Mouse (Mus musculus): Measurements from ENCODE around the gene Tmem37. TPM values are rescaled to one million over a fixed set of nuclear protein-coding genes. Genes with fewer than 3 reads are reported as not detected.

The Tmem37 gene
- polyA plus RNA-seq, 1 experiment from 2014 or later: 7.4 TPM

DNA sequence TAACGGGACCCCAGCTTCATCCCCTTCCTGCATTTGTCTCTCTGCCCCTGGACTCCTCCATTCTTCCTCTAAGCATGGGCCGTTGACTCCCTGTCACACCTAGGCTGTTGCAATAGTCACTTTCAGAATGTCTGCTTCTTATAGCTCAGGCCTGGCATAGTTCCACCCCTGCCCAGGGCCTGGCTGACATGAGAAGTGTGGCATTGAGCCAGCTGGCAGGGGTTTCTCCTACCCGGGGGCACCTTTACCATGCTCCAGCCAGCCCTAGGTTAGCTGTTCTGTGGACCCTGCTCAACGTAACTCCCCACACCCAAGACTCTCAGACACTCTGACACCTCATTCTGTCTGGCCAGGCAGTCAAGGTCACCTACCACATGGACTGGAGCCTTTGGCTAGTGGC is 46.2 kb downstream of the Tmem37 start:
- H3K27me3 ChIP-seq (ENCODE audit: insufficient read depth, low read length): no peaks in the 10 kb centered on the region
- ATAC-seq (ENCODE audit: insufficient read depth) (no peak), DNase-seq (no peak)
- no peaks in the 10 kb centered on the region for H3K9me3 ChIP-seq (ENCODE audit: low read depth, low read length)
- H3K36me3 ChIP-seq (ENCODE audit: insufficient read depth): no peaks in the 10 kb centered on the region
- 0 out of 2 replicates have a peak, but pooled peaks cover 3% of the 10 kb centered on the region for H3K4me1 ChIP-seq (ENCODE audit: insufficient read depth)
- no peak overlapping the region for H3K27ac ChIP-seq (ENCODE audit: low read depth)
- no peak for TF ChIP-seq CTCF (IDR thresholded peaks at IDR 0.05; ENCODE audit: low read depth)
- H3K9ac ChIP-seq: no peak overlapping the region
- H3K4me3 ChIP-seq (ENCODE audit: low read depth, low read length): no peak overlapping the region
- 73% methylated on average over 4 of the region's 4 CpGs for WGBS
- H3K4me2 ChIP-seq: no peak overlapping the region

GRCm38 (mm10) chr1:120025050-120025439 is 48.8 kb downstream of the Tmem37 start:
- WGBS: 5% methylated on average over 2 of the region's 2 CpGs
- ATAC-seq (ENCODE audit: insufficient read depth) (peak; percentile 26; the same call in 1 of the 2 replicates), DNase-seq (no peak)
- Histone ChIP-seq H3K27me3 (ENCODE audit: insufficient read depth, low read length) (no peaks in the 10 kb centered on the region), H3K4me3 (ENCODE audit: low read depth, low read length) (no peak overlapping the region), H3K4me2 (no peak overlapping the region), H3K4me1 (ENCODE audit: insufficient read depth) (0 out of 2 replicates have a peak, but pooled peaks cover 3% of the 10 kb centered on the region), H3K9me3 (ENCODE audit: low read depth, low read length) (no peaks in the 10 kb centered on the region), H3K27ac (ENCODE audit: low read depth) (no peak overlapping the region), H3K9ac (no peak overlapping the region), H3K36me3 (ENCODE audit: insufficient read depth) (no peaks in the 10 kb centered on the region)
- no peak for TF ChIP-seq CTCF (IDR thresholded peaks at IDR 0.05; ENCODE audit: low read depth)

DNA sequence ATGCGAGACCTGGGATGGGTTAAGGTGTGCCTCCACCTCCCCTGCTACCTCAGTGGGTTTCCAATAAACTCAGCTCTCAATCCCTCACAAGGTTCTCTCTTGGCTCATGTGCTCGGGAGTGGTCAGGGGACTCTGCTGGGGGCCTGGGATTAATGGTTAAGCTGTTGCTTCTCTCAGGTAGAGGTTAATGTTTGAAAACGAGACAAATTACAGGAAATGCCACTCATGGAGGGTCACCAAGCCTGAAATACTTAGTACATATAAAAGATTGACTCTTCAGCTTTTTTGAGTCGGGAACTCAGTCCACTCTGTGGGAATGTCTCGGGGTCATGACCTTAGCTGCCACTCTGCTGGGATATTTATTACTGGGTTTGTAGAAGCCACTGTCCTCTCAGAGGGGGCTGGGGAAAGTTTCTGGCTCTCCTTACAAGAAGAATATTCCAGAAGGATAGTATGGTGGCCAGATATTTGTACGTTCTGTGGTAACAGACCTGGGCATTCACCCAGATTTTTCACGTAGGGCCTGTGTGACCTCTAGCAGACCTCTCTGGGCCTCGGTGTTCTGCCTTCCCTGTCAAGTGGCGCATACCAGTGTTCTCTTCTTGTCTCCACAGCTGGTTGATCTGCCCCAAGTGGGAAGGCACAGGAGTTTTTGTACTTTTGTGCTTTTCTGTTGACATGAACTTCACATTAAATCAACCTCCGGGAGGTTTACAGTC is 49.4 kb downstream of the Tmem37 start:
- Histone ChIP-seq H3K27ac (ENCODE audit: low read depth) (no peak overlapping the region), H3K9me3 (ENCODE audit: low read depth, low read length) (no peaks in the 10 kb centered on the region), H3K27me3 (ENCODE audit: insufficient read depth, low read length) (no peaks in the 10 kb centered on the region), H3K4me3 (ENCODE audit: low read depth, low read length) (no peak overlapping the region), H3K4me2 (no peak overlapping the region), H3K4me1 (ENCODE audit: insufficient read depth) (0 out of 2 replicates have a peak, but pooled peaks cover 3% of the 10 kb centered on the region), H3K9ac (no peak overlapping the region), H3K36me3 (ENCODE audit: insufficient read depth) (no peaks in the 10 kb centered on the region)
- ATAC-seq (ENCODE audit: insufficient read depth) (no peak), DNase-seq (no peak)
- WGBS: 40% methylated on average over 10 of the region's 10 CpGs
- TF ChIP-seq CTCF (IDR thresholded peaks at IDR 0.05; ENCODE audit: low read depth): no peak

GRCm38 (mm10) chr1:120021951-120022350 is 51.9 kb downstream of the Tmem37 start:
- 78% methylated on average over 17 of the region's 17 CpGs for WGBS
- Histone ChIP-seq H3K9me3 (ENCODE audit: low read depth, low read length) (no peaks in the 10 kb centered on the region), H3K27me3 (ENCODE audit: insufficient read depth, low read length) (no peaks in the 10 kb centered on the region), H3K4me2 (no peak overlapping the region), H3K4me1 (ENCODE audit: insufficient read depth) (0 out of 2 replicates have a peak, but pooled peaks cover 3% of the 10 kb centered on the region), H3K27ac (ENCODE audit: low read depth) (no peak overlapping the region), H3K4me3 (ENCODE audit: low read depth, low read length) (no peak overlapping the region), H3K36me3 (ENCODE audit: insufficient read depth) (no peaks in the 10 kb centered on the region), H3K9ac (no peak overlapping the region)
- 0 out of 2 replicates have a peak, but pooled peaks have one; percentile 15 for TF ChIP-seq CTCF (IDR thresholded peaks at IDR 0.05; ENCODE audit: low read depth)
- DNase-seq (peak; percentile 25), ATAC-seq (ENCODE audit: insufficient read depth) (no peak)

GRCm38 (mm10) chr1:120020322-120020897 is 53.5 kb downstream of the Tmem37 start:
- no peaks in the 10 kb centered on the region for H3K27me3 ChIP-seq (ENCODE audit: insufficient read depth, low read length)
- H3K36me3 ChIP-seq (ENCODE audit: insufficient read depth): no peaks in the 10 kb centered on the region
- DNase-seq (no peak), ATAC-seq (ENCODE audit: insufficient read depth) (no peak)
- no peak overlapping the region for H3K9ac ChIP-seq
- H3K27ac ChIP-seq (ENCODE audit: low read depth): no peak overlapping the region
- H3K4me1 ChIP-seq (ENCODE audit: insufficient read depth): 0 out of 2 replicates have a peak, but pooled peaks cover 3% of the 10 kb centered on the region
- WGBS: 61% methylated on average over 7 of the region's 7 CpGs
- TF ChIP-seq CTCF (IDR thresholded peaks at IDR 0.05; ENCODE audit: low read depth): no peak
- H3K4me3 ChIP-seq (ENCODE audit: low read depth, low read length): no peak overlapping the region
- H3K4me2 ChIP-seq: no peak overlapping the region
- H3K9me3 ChIP-seq (ENCODE audit: low read depth, low read length): no peaks in the 10 kb centered on the region

DNA sequence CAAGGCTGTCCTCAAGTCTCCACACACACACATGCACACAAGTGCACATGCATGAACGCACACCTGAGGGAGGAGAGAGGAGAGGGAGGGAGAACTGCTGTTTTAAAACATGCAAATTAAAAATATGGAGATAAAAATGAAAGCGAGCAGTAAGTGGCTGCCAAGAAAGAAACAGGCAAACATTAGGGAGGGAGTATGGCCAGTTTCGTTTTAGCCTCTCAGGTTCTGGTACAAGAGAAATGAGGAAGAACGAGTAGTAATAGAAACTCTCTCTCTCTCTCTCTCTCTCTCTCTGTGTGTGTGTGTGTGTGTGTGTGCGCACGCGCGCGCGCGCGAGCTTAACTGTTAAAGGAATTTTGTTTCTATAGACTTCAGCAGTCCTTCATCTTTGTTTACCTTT is 54.4 kb downstream of the Tmem37 start:
- no peak for DNase-seq
- no peak overlapping the region for H3K9ac ChIP-seq
- H3K9me3 ChIP-seq (ENCODE audit: low read depth, low read length): no peaks in the 10 kb centered on the region
- H3K4me3 ChIP-seq (ENCODE audit: low read depth, low read length): no peak overlapping the region
- no peaks in the 10 kb centered on the region for H3K36me3 ChIP-seq (ENCODE audit: insufficient read depth)
- no peaks in the 10 kb centered on the region for H3K4me1 ChIP-seq (ENCODE audit: insufficient read depth)
- no peak overlapping the region for H3K4me2 ChIP-seq
- no peak for ATAC-seq (ENCODE audit: insufficient read depth)
- H3K27me3 ChIP-seq (ENCODE audit: insufficient read depth, low read length): no peaks in the 10 kb centered on the region
- no peak for TF ChIP-seq CTCF (IDR thresholded peaks at IDR 0.05; ENCODE audit: low read depth)
- H3K27ac ChIP-seq (ENCODE audit: low read depth): no peak overlapping the region
- 84% methylated on average over 12 of the region's 12 CpGs for WGBS

DNA sequence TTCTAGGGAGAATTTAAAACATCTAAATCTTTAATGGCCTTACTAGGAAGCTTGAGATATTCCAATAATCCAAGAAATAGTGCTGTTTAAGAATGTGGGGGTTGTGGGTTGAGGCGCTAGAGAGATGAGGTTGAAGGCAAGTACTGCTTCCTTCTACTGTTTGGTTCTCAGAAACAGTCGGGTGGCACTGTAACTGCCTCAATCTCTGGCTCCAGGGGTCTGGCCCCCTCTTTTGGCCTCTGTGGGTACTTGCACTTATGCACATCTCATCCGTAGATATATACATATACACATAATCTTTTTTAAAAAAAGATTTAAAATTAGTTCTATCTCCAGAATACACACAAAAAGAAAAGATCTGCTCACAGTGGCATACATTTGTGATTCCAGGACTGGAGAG is 55.0 kb downstream of the Tmem37 start:
- H3K9me3 ChIP-seq (ENCODE audit: low read depth, low read length): no peaks in the 10 kb centered on the region
- H3K4me2 ChIP-seq: no peak overlapping the region
- no peak overlapping the region for H3K27ac ChIP-seq (ENCODE audit: low read depth)
- DNase-seq: no peak
- TF ChIP-seq CTCF (IDR thresholded peaks at IDR 0.05; ENCODE audit: low read depth): 0 out of 2 replicates have a peak, but pooled peaks have one; percentile 12
- H3K4me3 ChIP-seq (ENCODE audit: low read depth, low read length): no peak overlapping the region
- no peak for ATAC-seq (ENCODE audit: insufficient read depth)
- no peak overlapping the region for H3K9ac ChIP-seq
- 53% methylated on average over 3 of the region's 3 CpGs for WGBS
- no peaks in the 10 kb centered on the region for H3K27me3 ChIP-seq (ENCODE audit: insufficient read depth, low read length)
- no peaks in the 10 kb centered on the region for H3K4me1 ChIP-seq (ENCODE audit: insufficient read depth)
- H3K36me3 ChIP-seq (ENCODE audit: insufficient read depth): no peaks in the 10 kb centered on the region

Other genes with a start within 250 kb of the Tmem37 start
- gene Ptpn4, start 236.5 kb downstream of the Tmem37 start, polyA plus RNA-seq (2014; fragmentation: Nextera tagmentation; extraction: Ambion mirVana): 13.9 and 15.7 TPM in 2 replicates
- 6.4 and 8.4 TPM in 2 replicates for gene Tmem177, start 160.9 kb downstream of the Tmem37 start, polyA plus RNA-seq (2014; fragmentation: Nextera tagmentation; extraction: Ambion mirVana)
- gene Cfap221, start 76.8 kb downstream of the Tmem37 start, polyA plus RNA-seq (2014; fragmentation: Nextera tagmentation; extraction: Ambion mirVana): not detected in 2 replicates
- 0.16 and 0.29 TPM in 2 replicates for gene Sctr, start 67.2 kb downstream of the Tmem37 start, polyA plus RNA-seq (2014; fragmentation: Nextera tagmentation; extraction: Ambion mirVana)
- 421 and 445 TPM in 2 replicates for gene Dbi, start 47.0 kb upstream of the Tmem37 start, polyA plus RNA-seq (2014; fragmentation: Nextera tagmentation; extraction: Ambion mirVana)
- 15.4 and 17.2 TPM in 2 replicates for gene 3110009E18Rik, start 47.1 kb upstream of the Tmem37 start, polyA plus RNA-seq (2014; fragmentation: Nextera tagmentation; extraction: Ambion mirVana)
- gene Steap3, start 198.6 kb upstream of the Tmem37 start, polyA plus RNA-seq (2014; fragmentation: Nextera tagmentation; extraction: Ambion mirVana): 2.3 and 2.9 TPM in 2 replicates